Mouse (Mus musculus): ENCODE measurements around the gene Soat2.

Soat2 gene

GRCm38 (mm10) chr15:102114651-102115260 is 35.6 kb upstream of the Soat2 start:
- no peak for DNase-seq (ENCODE audit: low spot score)

GRCm38 (mm10) chr15:102115731-102116231 is 34.5 kb upstream of the Soat2 start:
- no peak for DNase-seq (ENCODE audit: low spot score)

- DNase-seq (ENCODE audit: low spot score), result no peak
These were observed 33.4 kb upstream of the Soat2 start for GRCm38 (mm10) chr15:102116753-102117415.

- DNase-seq (ENCODE audit: low spot score), result no peak
These were observed 32.6 kb upstream of the Soat2 start for GRCm38 (mm10) chr15:102117461-102118443.

GRCm38 (mm10) chr15:102118591-102118990 is 31.7 kb upstream of the Soat2 start:
- DNase-seq (ENCODE audit: low spot score), result no peak

- no peak for DNase-seq (ENCODE audit: low spot score)
These were observed 31.1 kb upstream of the Soat2 start for GRCm38 (mm10) chr15:102119121-102119830.

- no peak for DNase-seq (ENCODE audit: low spot score)
These were observed 30.5 kb upstream of the Soat2 start for GRCm38 (mm10) chr15:102119831-102120170.

- DNase-seq (ENCODE audit: low spot score), result no peak
These were observed 29.8 kb upstream of the Soat2 start for GRCm38 (mm10) chr15:102120530-102120929.

GRCm38 (mm10) chr15:102126303-102126702 is 24.0 kb upstream of the Soat2 start:
- no peak for DNase-seq (ENCODE audit: low spot score)

- DNase-seq (ENCODE audit: low spot score), result no peak
These were observed 17.0 kb upstream of the Soat2 start for GRCm38 (mm10) chr15:102133314-102133713.

GRCm38 (mm10) chr15:102134709-102135108 is 15.6 kb upstream of the Soat2 start:
- no peak for DNase-seq (ENCODE audit: low spot score)

GRCm38 (mm10) chr15:102135522-102136128 is 14.7 kb upstream of the Soat2 start:
- no peak for DNase-seq (ENCODE audit: low spot score)

GRCm38 (mm10) chr15:102136129-102136758 is 14.1 kb upstream of the Soat2 start, which contains the start of gene Spryd3:
Gene Spryd3, minus strand, starts transcription at chr15:102136234.
- DNase-seq (ENCODE audit: low spot score), result peak; percentile 98

GRCm38 (mm10) chr15:102141120-102141519 is 9.2 kb upstream of the Soat2 start:
- DNase-seq (ENCODE audit: low spot score), result no peak

- no peak for DNase-seq (ENCODE audit: low spot score)
These were observed 7.1 kb upstream of the Soat2 start for GRCm38 (mm10) chr15:102142914-102143912.

GRCm38 (mm10) chr15:102144274-102144711 is 6.0 kb upstream of the Soat2 start, which contains the start of gene Igfbp6:
Gene Igfbp6, plus strand, starts transcription at chr15:102144362.
- DNase-seq (ENCODE audit: low spot score), result no peak

GRCm38 (mm10) chr15:102144726-102145125 is 5.6 kb upstream of the Soat2 start:
- DNase-seq (ENCODE audit: low spot score), result no peak

GRCm38 (mm10) chr15:102145330-102145729 is 5.0 kb upstream of the Soat2 start:
- no peak for DNase-seq (ENCODE audit: low spot score)

- DNase-seq (ENCODE audit: low spot score), result no peak
These were observed 4.2 kb upstream of the Soat2 start for GRCm38 (mm10) chr15:102146089-102146488.

Data from spleen, adult 12 weeks (tissue).